Mouse (Mus musculus): ENCODE measurements at regions not wholly inside any gene's neighbourhood (a gene's known extent, or its start where the extent isn't known, plus 50 kb on each side); places are given as distances from the start of the nearest gene placed in this dataset.

DNA sequence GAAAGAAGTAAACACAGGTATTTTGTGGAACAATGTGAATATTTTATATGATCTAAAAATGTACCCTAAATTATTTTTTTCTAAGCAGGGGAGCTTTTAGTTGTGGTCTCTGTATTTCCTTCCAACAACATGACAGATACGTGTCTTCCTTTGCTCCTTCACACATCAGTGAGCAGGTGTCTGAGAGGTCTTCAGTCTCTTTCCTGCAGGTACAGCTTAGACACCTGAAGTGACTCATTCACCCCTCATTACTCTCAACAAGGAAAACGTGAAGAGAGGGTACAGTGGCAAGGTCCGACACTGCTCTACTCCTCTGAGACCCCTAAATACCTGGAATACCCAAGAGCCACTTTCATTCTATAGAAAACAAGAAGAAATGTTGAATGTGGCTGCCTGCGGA is 103.5 kb upstream of the Bcl6 start:
- no peaks in the 10 kb centered on the region for H3K36me3 ChIP-seq (ENCODE audit: insufficient read depth)
- 80% methylated on average over 4 of the region's 4 CpGs for WGBS
- no peaks in the 10 kb centered on the region for H3K4me1 ChIP-seq (ENCODE audit: insufficient read depth)
- H3K9me3 ChIP-seq (ENCODE audit: low read length), result no peaks in the 10 kb centered on the region
- no peak overlapping the region for H3K4me2 ChIP-seq (ENCODE audit: low read depth)
- no peak overlapping the region for H3K9ac ChIP-seq
- no peak overlapping the region for H3K4me3 ChIP-seq (ENCODE audit: low read depth, low read length)
- no peak overlapping the region for H3K27ac ChIP-seq (ENCODE audit: low read depth, low read length)
- no peak for DNase-seq
- no peak for TF ChIP-seq CTCF (IDR thresholded peaks at IDR 0.05; ENCODE audit: low read depth)
- H3K27me3 ChIP-seq (ENCODE audit: insufficient read depth, low read length), result no peaks in the 10 kb centered on the region
- no peak for ATAC-seq

DNA sequence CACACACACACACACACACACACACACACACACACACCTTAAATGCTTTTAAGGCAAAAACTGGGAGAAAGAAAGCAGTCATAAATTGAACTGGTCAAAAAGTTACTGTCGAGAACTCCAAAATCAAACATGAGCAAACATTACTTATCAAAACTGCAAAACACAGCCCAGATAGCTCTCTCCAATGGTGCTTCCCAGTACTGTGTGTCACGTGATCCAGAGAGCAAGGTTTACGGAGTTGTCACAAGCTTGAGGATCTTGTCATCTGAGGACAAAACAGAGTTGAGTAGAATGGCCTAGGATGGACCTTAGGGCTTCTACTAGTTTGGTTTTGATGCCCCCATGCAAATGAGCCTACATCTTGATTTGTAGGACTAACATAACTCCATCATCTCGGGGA is 102.3 kb upstream of the Bcl6 start:
- no peak for ATAC-seq
- TF ChIP-seq CTCF (IDR thresholded peaks at IDR 0.05; ENCODE audit: low read depth), result no peak
- WGBS, result 91% methylated on average over 4 of the region's 4 CpGs

DNA sequence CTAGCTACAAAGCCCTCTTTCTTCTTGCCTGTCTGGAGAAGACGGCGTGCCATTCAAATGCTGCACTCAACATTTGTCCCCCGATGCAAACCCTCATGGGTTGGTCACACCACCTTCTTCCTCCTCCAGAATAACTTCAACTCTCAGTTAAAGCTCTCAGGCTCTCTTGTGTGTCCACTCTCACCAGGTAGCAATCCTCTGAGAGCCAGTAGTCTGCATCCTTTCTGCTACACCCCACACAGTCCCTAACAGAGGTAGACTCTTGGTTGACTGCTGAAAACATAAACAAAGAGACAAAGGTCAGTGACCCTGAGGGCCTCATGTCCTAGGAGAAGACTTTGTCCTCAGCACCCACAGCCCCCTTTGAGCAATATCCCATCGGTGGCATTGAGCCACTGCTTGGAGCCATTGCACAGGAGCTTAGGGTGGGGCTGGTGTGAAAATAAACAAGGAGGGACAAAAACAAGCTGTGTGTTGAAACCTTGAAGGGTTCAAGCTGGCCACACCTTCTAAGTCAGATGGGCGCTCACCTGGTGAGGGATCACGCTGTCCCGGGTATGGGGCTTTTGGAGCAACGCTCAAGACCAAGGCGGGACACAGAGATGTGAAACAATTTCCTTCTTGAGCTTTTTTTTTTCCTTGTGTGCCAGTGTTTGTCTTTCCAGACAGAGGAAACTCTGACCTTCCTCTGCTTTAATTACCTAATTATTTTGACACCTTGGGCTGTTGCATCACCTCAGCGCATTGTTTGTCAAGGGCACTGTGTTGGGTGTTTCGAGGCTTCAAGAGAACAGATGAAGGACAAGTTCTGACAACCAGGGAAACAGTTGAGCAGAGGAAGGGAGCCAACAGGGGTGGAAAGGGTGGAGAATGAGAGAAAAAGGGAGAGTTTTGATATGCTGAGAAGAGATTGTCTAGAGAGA is 101.4 kb upstream of the Bcl6 start:
- Histone ChIP-seq H3K27ac (ENCODE audit: low read depth, low read length) (no peak overlapping the region), H3K4me2 (ENCODE audit: low read depth) (no peak overlapping the region), H3K36me3 (ENCODE audit: insufficient read depth) (no peaks in the 10 kb centered on the region), H3K9me3 (ENCODE audit: low read length) (no peaks in the 10 kb centered on the region), H3K4me1 (ENCODE audit: insufficient read depth) (no peaks in the 10 kb centered on the region), H3K9ac (no peak overlapping the region), H3K27me3 (ENCODE audit: insufficient read depth, low read length) (no peaks in the 10 kb centered on the region), H3K4me3 (ENCODE audit: low read depth, low read length) (no peak overlapping the region)
- WGBS, result 89% methylated on average over 11 of the region's 11 CpGs
- no peak for DNase-seq
- TF ChIP-seq CTCF (IDR thresholded peaks at IDR 0.05; ENCODE audit: low read depth), result no peak
- no peak for ATAC-seq

More for the DNA sequence above, 102.3 kb upstream of the Bcl6 start:
- H3K27me3 ChIP-seq (ENCODE audit: insufficient read depth, low read length), result no peaks in the 10 kb centered on the region
- no peaks in the 10 kb centered on the region for H3K4me1 ChIP-seq (ENCODE audit: insufficient read depth)
- H3K9me3 ChIP-seq (ENCODE audit: low read length), result no peaks in the 10 kb centered on the region
- no peak for DNase-seq
- no peaks in the 10 kb centered on the region for H3K36me3 ChIP-seq (ENCODE audit: insufficient read depth)
- H3K27ac ChIP-seq (ENCODE audit: low read depth, low read length), result no peak overlapping the region
- H3K4me2 ChIP-seq (ENCODE audit: low read depth), result no peak overlapping the region
- no peak overlapping the region for H3K4me3 ChIP-seq (ENCODE audit: low read depth, low read length)
- H3K9ac ChIP-seq, result no peak overlapping the region

DNA sequence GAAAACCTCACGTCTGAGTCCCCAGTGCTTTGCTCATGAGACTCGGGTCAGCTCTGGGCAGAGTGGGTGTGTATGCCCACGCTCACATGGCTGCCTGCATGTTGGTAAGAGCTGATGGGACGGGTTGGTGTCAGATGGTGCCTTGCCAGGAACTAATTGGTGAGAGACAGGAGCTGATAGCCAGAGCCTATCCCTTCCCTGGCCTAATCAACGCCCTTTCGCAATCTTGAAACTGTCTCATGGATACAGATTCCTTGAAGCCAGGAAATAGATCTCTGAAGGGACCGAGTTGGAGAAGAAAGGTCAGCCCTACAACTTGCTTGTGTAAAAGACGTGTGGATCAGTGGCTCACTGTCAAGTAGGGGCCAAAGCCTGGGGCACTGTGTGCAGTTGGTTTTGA is 95.3 kb upstream of the Bcl6 start:
- H3K27ac ChIP-seq (ENCODE audit: low read depth, low read length), result no peak overlapping the region
- no peak overlapping the region for H3K9ac ChIP-seq
- no peak for ATAC-seq
- DNase-seq, result no peak
- no peaks in the 10 kb centered on the region for H3K27me3 ChIP-seq (ENCODE audit: insufficient read depth, low read length)
- no peak overlapping the region for H3K4me3 ChIP-seq (ENCODE audit: low read depth, low read length)
- H3K4me1 ChIP-seq (ENCODE audit: insufficient read depth), result no peaks in the 10 kb centered on the region
- no peaks in the 10 kb centered on the region for H3K36me3 ChIP-seq (ENCODE audit: insufficient read depth)
- H3K4me2 ChIP-seq (ENCODE audit: low read depth), result no peak overlapping the region
- no peak for TF ChIP-seq CTCF (IDR thresholded peaks at IDR 0.05; ENCODE audit: low read depth)
- WGBS, result 83% methylated on average over 8 of the region's 8 CpGs
- H3K9me3 ChIP-seq (ENCODE audit: low read length), result no peaks in the 10 kb centered on the region

DNA sequence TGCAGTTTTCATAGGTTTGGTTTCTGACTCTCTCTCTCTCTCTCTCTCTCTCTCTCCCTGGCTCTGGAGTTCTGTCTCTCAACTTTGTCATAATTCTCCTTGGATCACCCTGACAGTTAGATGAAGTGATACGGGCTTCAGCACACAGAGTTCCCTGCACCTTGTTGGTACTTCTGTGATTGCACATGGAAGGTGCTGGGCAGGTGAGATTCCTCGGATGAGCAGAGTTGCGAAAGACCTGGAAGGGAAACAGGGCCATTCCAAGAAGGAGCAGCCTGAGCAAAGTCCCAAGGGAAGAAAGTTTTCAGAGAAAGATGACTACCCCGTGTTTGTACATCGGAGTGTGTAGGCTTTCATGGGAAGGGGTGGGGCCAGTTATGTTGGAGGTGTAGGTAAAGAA is 91.8 kb upstream of the Bcl6 start:
- WGBS, result 96% methylated on average over 5 of the region's 5 CpGs
- H3K9me3 ChIP-seq (ENCODE audit: low read length), result no peaks in the 10 kb centered on the region

DNA sequence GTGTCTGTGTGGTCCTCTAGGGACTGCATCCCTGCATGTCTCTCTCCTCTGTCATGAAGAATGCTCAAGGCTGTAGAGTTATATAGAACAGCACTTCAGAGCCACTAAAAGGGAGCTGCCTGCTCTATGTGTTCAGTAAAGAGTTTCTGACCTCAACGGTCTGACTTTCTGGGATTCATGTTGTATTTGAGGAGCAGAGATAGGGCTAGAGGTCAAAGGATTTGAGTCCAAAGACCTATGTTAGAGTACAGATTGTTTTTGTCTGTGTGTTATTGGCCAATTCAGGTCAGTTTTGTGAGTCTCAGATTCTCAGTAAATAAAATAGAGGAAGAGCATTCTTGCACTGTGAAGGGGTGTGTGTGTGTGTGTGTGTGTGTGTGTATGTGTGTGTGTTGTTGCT is 90.0 kb upstream of the Bcl6 start:
- Histone ChIP-seq H3K27ac (ENCODE audit: low read depth, low read length) (no peak overlapping the region), H3K9ac (no peak overlapping the region), H3K9me3 (ENCODE audit: low read length) (no peaks in the 10 kb centered on the region), H3K4me1 (ENCODE audit: insufficient read depth) (no peaks in the 10 kb centered on the region), H3K4me2 (ENCODE audit: low read depth) (no peak overlapping the region), H3K27me3 (ENCODE audit: insufficient read depth, low read length) (no peaks in the 10 kb centered on the region), H3K36me3 (ENCODE audit: insufficient read depth) (no peaks in the 10 kb centered on the region), H3K4me3 (ENCODE audit: low read depth, low read length) (no peak overlapping the region)
- ATAC-seq (no peak), DNase-seq (no peak)
- WGBS, result 92% methylated on average over 1 of the region's 1 CpGs
- no peak for TF ChIP-seq CTCF (IDR thresholded peaks at IDR 0.05; ENCODE audit: low read depth)

More for the DNA sequence above, 91.8 kb upstream of the Bcl6 start:
- no peak for TF ChIP-seq CTCF (IDR thresholded peaks at IDR 0.05; ENCODE audit: low read depth)
- ATAC-seq, result no peak
- Histone ChIP-seq H3K4me3 (ENCODE audit: low read depth, low read length) (no peak overlapping the region), H3K27me3 (ENCODE audit: insufficient read depth, low read length) (no peaks in the 10 kb centered on the region), H3K4me2 (ENCODE audit: low read depth) (no peak overlapping the region), H3K9ac (no peak overlapping the region), H3K4me1 (ENCODE audit: insufficient read depth) (no peaks in the 10 kb centered on the region), H3K36me3 (ENCODE audit: insufficient read depth) (no peaks in the 10 kb centered on the region), H3K27ac (ENCODE audit: low read depth, low read length) (no peak overlapping the region)
- DNase-seq, result no peak

DNA sequence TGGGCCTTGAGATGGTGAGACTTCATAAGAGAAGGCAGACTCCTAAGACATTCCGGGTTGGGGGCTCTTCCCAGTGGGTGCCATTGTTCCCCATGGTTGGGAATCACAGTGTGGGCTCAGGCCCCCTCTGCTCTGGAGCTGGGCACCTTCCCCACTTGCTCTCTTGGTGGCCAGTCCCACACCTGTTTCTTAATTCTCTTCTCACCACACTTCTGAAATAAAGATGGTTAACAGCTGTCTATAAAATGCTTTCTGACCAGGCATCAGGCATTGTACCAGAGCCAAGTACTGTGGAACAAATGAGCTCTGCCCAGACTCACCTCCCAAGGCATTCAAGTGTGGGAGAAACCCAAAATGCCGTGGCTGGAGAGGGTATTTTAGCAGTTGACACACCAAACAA is 88.8 kb upstream of the Bcl6 start:
- WGBS, result 67% methylated on average over 2 of the region's 2 CpGs
- no peak for TF ChIP-seq CTCF (IDR thresholded peaks at IDR 0.05; ENCODE audit: low read depth)

More for the DNA sequence above, 88.8 kb upstream of the Bcl6 start:
- ATAC-seq (no peak), DNase-seq (no peak)
- Histone ChIP-seq H3K27me3 (ENCODE audit: insufficient read depth, low read length) (no peaks in the 10 kb centered on the region), H3K4me1 (ENCODE audit: insufficient read depth) (no peaks in the 10 kb centered on the region), H3K9ac (no peak overlapping the region), H3K4me3 (ENCODE audit: low read depth, low read length) (no peak overlapping the region), H3K4me2 (ENCODE audit: low read depth) (no peak overlapping the region), H3K36me3 (ENCODE audit: insufficient read depth) (no peaks in the 10 kb centered on the region), H3K9me3 (ENCODE audit: low read length) (no peaks in the 10 kb centered on the region), H3K27ac (ENCODE audit: low read depth, low read length) (no peak overlapping the region)

All from forebrain, postnatal 0 days (tissue).